Mouse (Mus musculus): ENCODE measurements around the gene 1700025C18Rik. TPM values are rescaled to one million over a fixed set of nuclear protein-coding genes. Genes with fewer than 3 reads are reported as not detected.

The 1700025C18Rik gene
- polyA plus RNA-seq, 1 experiment from 2014 or later, result not detected

GRCm38 (mm10) chr2:165105513-165106079 is 15.0 kb upstream of the 1700025C18Rik start:
- Histone ChIP-seq H3K36me3 (no peaks in the 10 kb centered on the region), H3K4me2 (replicated peaks) (no peak overlapping the region), H3K9me3 (no peaks in the 10 kb centered on the region), H3K4me3 (no peak overlapping the region), H3K9ac (no peak overlapping the region), H3K27ac (no peak overlapping the region), H3K4me1 (peaks cover 3% of the 10 kb centered on the region; the same call in 1 of the 2 replicates), H3K27me3 (peaks cover 72% of the 10 kb centered on the region)
- no peak for ATAC-seq (ENCODE audit: insufficient number of reproducible peaks, insufficient read depth, low FRiP score, low TSS enrichment)
- WGBS, result 76% methylated on average over 16 of the region's 16 CpGs

GRCm38 (mm10) chr2:165102920-165103319 is 12.4 kb upstream of the 1700025C18Rik start:
- H3K9ac ChIP-seq, result no peak overlapping the region
- no peak for ATAC-seq (ENCODE audit: insufficient number of reproducible peaks, insufficient read depth, low FRiP score, low TSS enrichment)
- H3K4me1 ChIP-seq, result peaks cover 3% of the 10 kb centered on the region; the same call in 1 of the 2 replicates
- H3K4me3 ChIP-seq, result no peak overlapping the region
- 82% methylated on average over 3 of the region's 3 CpGs for WGBS
- no peaks in the 10 kb centered on the region for H3K9me3 ChIP-seq
- H3K27ac ChIP-seq, result no peak overlapping the region
- H3K27me3 ChIP-seq, result peaks cover 54% of the 10 kb centered on the region
- no peak overlapping the region for H3K4me2 ChIP-seq (replicated peaks)
- H3K36me3 ChIP-seq, result no peaks in the 10 kb centered on the region

GRCm38 (mm10) chr2:165100749-165101148 is 10.2 kb upstream of the 1700025C18Rik start:
- Histone ChIP-seq H3K9ac (no peak overlapping the region), H3K4me1 (peaks cover 17% of the 10 kb centered on the region), H3K36me3 (no peaks in the 10 kb centered on the region), H3K27me3 (peaks cover 53% of the 10 kb centered on the region), H3K9me3 (no peaks in the 10 kb centered on the region), H3K4me3 (no peak overlapping the region), H3K27ac (no peak overlapping the region), H3K4me2 (replicated peaks) (no peak overlapping the region)
- ATAC-seq (ENCODE audit: insufficient number of reproducible peaks, insufficient read depth, low FRiP score, low TSS enrichment), result no peak
- WGBS, result 10% methylated on average over 6 of the region's 6 CpGs

- Histone ChIP-seq H3K36me3 (no peaks in the 10 kb centered on the region), H3K27me3 (peaks cover 53% of the 10 kb centered on the region), H3K4me3 (no peak overlapping the region), H3K9me3 (no peaks in the 10 kb centered on the region), H3K4me2 (replicated peaks) (no peak overlapping the region), H3K4me1 (peaks cover 17% of the 10 kb centered on the region), H3K27ac (no peak overlapping the region), H3K9ac (no peak overlapping the region)
- 81% methylated on average over 3 of the region's 3 CpGs for WGBS
- ATAC-seq (ENCODE audit: insufficient number of reproducible peaks, insufficient read depth, low FRiP score, low TSS enrichment), result no peak
These were observed 8.3 kb upstream of the 1700025C18Rik start for GRCm38 (mm10) chr2:165098861-165099260.

- no peak overlapping the region for H3K9ac ChIP-seq
- H3K4me3 ChIP-seq, result no peak overlapping the region
- H3K4me2 ChIP-seq (replicated peaks), result no peak overlapping the region
- H3K27ac ChIP-seq, result no peak overlapping the region
- WGBS, result 15% methylated on average over 10 of the region's 10 CpGs
- peaks cover 36% of the 10 kb centered on the region for H3K27me3 ChIP-seq
- no peaks in the 10 kb centered on the region for H3K9me3 ChIP-seq
- ATAC-seq (ENCODE audit: insufficient number of reproducible peaks, insufficient read depth, low FRiP score, low TSS enrichment), result no peak
- no peaks in the 10 kb centered on the region for H3K36me3 ChIP-seq
- H3K4me1 ChIP-seq, result peaks cover 17% of the 10 kb centered on the region
These were observed 5.8 kb upstream of the 1700025C18Rik start for GRCm38 (mm10) chr2:165096367-165096766.

GRCm38 (mm10) chr2:165092393-165092792 is 1.8 kb upstream of the 1700025C18Rik start:
- 46% methylated on average over 7 of the region's 7 CpGs for WGBS
- Histone ChIP-seq H3K4me1 (peaks cover 13% of the 10 kb centered on the region; the same call in 1 of the 2 replicates), H3K27ac (no peak overlapping the region), H3K36me3 (no peaks in the 10 kb centered on the region), H3K4me3 (no peak overlapping the region), H3K9ac (no peak overlapping the region), H3K27me3 (peaks cover 24% of the 10 kb centered on the region), H3K9me3 (no peaks in the 10 kb centered on the region), H3K4me2 (replicated peaks) (no peak overlapping the region)
- ATAC-seq (ENCODE audit: insufficient number of reproducible peaks, insufficient read depth, low FRiP score, low TSS enrichment), result no peak

- H3K4me2 ChIP-seq (replicated peaks), result no peak overlapping the region
- no peaks in the 10 kb centered on the region for H3K9me3 ChIP-seq
- ATAC-seq (ENCODE audit: insufficient number of reproducible peaks, insufficient read depth, low FRiP score, low TSS enrichment), result no peak
- no peak overlapping the region for H3K4me3 ChIP-seq
- H3K4me1 ChIP-seq, result peaks cover 6% of the 10 kb centered on the region; the same call in 1 of the 2 replicates
- no peak overlapping the region for H3K9ac ChIP-seq
- H3K36me3 ChIP-seq, result no peaks in the 10 kb centered on the region
- WGBS, result 67% methylated on average over 8 of the region's 8 CpGs
- H3K27me3 ChIP-seq, result peaks cover 21% of the 10 kb centered on the region
- H3K27ac ChIP-seq, result no peak overlapping the region
These were observed 949 bp upstream of the 1700025C18Rik start for GRCm38 (mm10) chr2:165091433-165091965.

GRCm38 (mm10) chr2:165089470-165089869 is 1.1 kb downstream of the 1700025C18Rik start:
- peaks cover 6% of the 10 kb centered on the region; the same call in 1 of the 2 replicates for H3K27me3 ChIP-seq
- WGBS, result 30% methylated on average over 14 of the region's 14 CpGs
- no peaks in the 10 kb centered on the region for H3K9me3 ChIP-seq
- H3K4me3 ChIP-seq, result no peak overlapping the region
- no peak for ATAC-seq (ENCODE audit: insufficient number of reproducible peaks, insufficient read depth, low FRiP score, low TSS enrichment)
- no peak overlapping the region for H3K4me2 ChIP-seq (replicated peaks)
- H3K9ac ChIP-seq, result no peak overlapping the region
- no peaks in the 10 kb centered on the region for H3K4me1 ChIP-seq
- H3K36me3 ChIP-seq, result no peaks in the 10 kb centered on the region
- no peak overlapping the region for H3K27ac ChIP-seq

- Histone ChIP-seq H3K4me3 (no peak overlapping the region), H3K27ac (no peak overlapping the region), H3K36me3 (no peaks in the 10 kb centered on the region), H3K9me3 (no peaks in the 10 kb centered on the region), H3K4me1 (no peaks in the 10 kb centered on the region), H3K4me2 (replicated peaks) (no peak overlapping the region), H3K9ac (no peak overlapping the region), H3K27me3 (peaks cover 6% of the 10 kb centered on the region; the same call in 1 of the 2 replicates)
- 71% methylated on average over 4 of the region's 4 CpGs for WGBS
- ATAC-seq (ENCODE audit: insufficient number of reproducible peaks, insufficient read depth, low FRiP score, low TSS enrichment), result no peak
These were observed 3.9 kb downstream of the 1700025C18Rik start for GRCm38 (mm10) chr2:165086634-165087033.

- H3K27ac ChIP-seq, result no peak overlapping the region
- WGBS, result 13% methylated on average over 7 of the region's 7 CpGs
- no peak for ATAC-seq (ENCODE audit: insufficient number of reproducible peaks, insufficient read depth, low FRiP score, low TSS enrichment)
- H3K4me2 ChIP-seq (replicated peaks), result no peak overlapping the region
- H3K36me3 ChIP-seq, result no peaks in the 10 kb centered on the region
- no peak overlapping the region for H3K9ac ChIP-seq
- H3K9me3 ChIP-seq, result no peaks in the 10 kb centered on the region
- H3K27me3 ChIP-seq, result peaks cover 53% of the 10 kb centered on the region
- H3K4me3 ChIP-seq, result no peak overlapping the region
- H3K4me1 ChIP-seq, result no peaks in the 10 kb centered on the region
These were observed 9.3 kb downstream of the 1700025C18Rik start for GRCm38 (mm10) chr2:165081257-165081656.

- 23% methylated on average over 9 of the region's 9 CpGs for WGBS
- no peak overlapping the region for H3K9ac ChIP-seq
- no peak overlapping the region for H3K4me2 ChIP-seq (replicated peaks)
- ATAC-seq (ENCODE audit: insufficient number of reproducible peaks, insufficient read depth, low FRiP score, low TSS enrichment), result no peak
- no peaks in the 10 kb centered on the region for H3K4me1 ChIP-seq
- H3K4me3 ChIP-seq, result no peak overlapping the region
- no peaks in the 10 kb centered on the region for H3K9me3 ChIP-seq
- H3K27me3 ChIP-seq, result peaks cover 59% of the 10 kb centered on the region
- no peak overlapping the region for H3K27ac ChIP-seq
- no peaks in the 10 kb centered on the region for H3K36me3 ChIP-seq
These were observed 9.9 kb downstream of the 1700025C18Rik start for GRCm38 (mm10) chr2:165080657-165081056.

GRCm38 (mm10) chr2:165078605-165079004 is 11.9 kb downstream of the 1700025C18Rik start:
- H3K9me3 ChIP-seq, result no peaks in the 10 kb centered on the region
- no peak overlapping the region for H3K9ac ChIP-seq
- 26% methylated on average over 10 of the region's 10 CpGs for WGBS
- ATAC-seq (ENCODE audit: insufficient number of reproducible peaks, insufficient read depth, low FRiP score, low TSS enrichment), result no peak
- peaks cover 76% of the 10 kb centered on the region for H3K27me3 ChIP-seq
- H3K4me3 ChIP-seq, result no peak overlapping the region
- no peak overlapping the region for H3K4me2 ChIP-seq (replicated peaks)
- no peaks in the 10 kb centered on the region for H3K36me3 ChIP-seq
- no peak overlapping the region for H3K27ac ChIP-seq
- H3K4me1 ChIP-seq, result no peaks in the 10 kb centered on the region

Measured in embryonic facial prominence, embryonic 12.5 days (tissue).